Mouse (Mus musculus) adrenal gland, postnatal 10 days (tissue): ENCODE results near the gene Fam13a. TPM values are rescaled to one million over a fixed set of nuclear protein-coding genes. Genes with fewer than 3 reads are reported as not detected.

Experiments used
- DNase-seq: peaks from one replicate; pipeline ENCODE4 v3.0.0; 2021; ENCODE audit warnings: mixed read lengths
- long read RNA-seq, 2 experiments: library from polyadenylated mRNA; stranded (forward); transcript quantifications; one replicate each; pipeline ENCODE4 v2.0.0; 2021
- total RNA-seq, 2 experiments: library from RNA; stranded (reverse); gene quantifications; 2 replicates each; pipeline ENCODE4 v1.2.3; 2021

The Fam13a gene
- 100 to 1,000 TPM; 110 to 111 TPM for total RNA-seq
- long read RNA-seq, experiment 1, full-length matches to known transcripts: 7 of 38 reads
- long read RNA-seq, experiment 1, partial matches to known transcripts: 20 of 38 reads
- long read RNA-seq, experiment 1, other reads (novel, unspliced or antisense): 11 of 38 reads
- long read RNA-seq, experiment 2, full-length matches to known transcripts: 16 of 24 reads
- long read RNA-seq, experiment 2, partial matches to known transcripts: 1 of 24 reads
- long read RNA-seq, experiment 2, other reads (novel, unspliced or antisense): 7 of 24 reads

- DNase-seq: peak; percentile 88
Observed at GRCm38 (mm10) chr6:59024164-59024724, at the start of gene Fam13a. TSS of gene Fam13a (minus strand) at chr6:59024549.

GRCm38 (mm10) chr6:59072096-59073060, 48.0 kb upstream of the Fam13a start:
- DNase-seq: peak; percentile 59

- peak; percentile 41 for DNase-seq
Observed at GRCm38 (mm10) chr6:59071691-59072090, 47.3 kb upstream of the Fam13a start.

GRCm38 (mm10) chr6:59068187-59068586, 43.8 kb upstream of the Fam13a start:
- DNase-seq: peak; percentile 35

- DNase-seq: no peak
Observed at GRCm38 (mm10) chr6:59064440-59064839, 40.1 kb upstream of the Fam13a start.

- DNase-seq: no peak
Observed at GRCm38 (mm10) chr6:59053232-59053631, 28.9 kb upstream of the Fam13a start.

GRCm38 (mm10) chr6:59039719-59040118, 15.4 kb upstream of the Fam13a start:
- no peak for DNase-seq

GRCm38 (mm10) chr6:59032748-59033147, 8.4 kb upstream of the Fam13a start:
- DNase-seq: peak; percentile 32

GRCm38 (mm10) chr6:59031539-59031938, 7.2 kb upstream of the Fam13a start:
- DNase-seq: no peak

- no peak for DNase-seq
Observed at GRCm38 (mm10) chr6:59030667-59031066, 6.3 kb upstream of the Fam13a start.

GRCm38 (mm10) chr6:59030037-59030436, 5.7 kb upstream of the Fam13a start:
- DNase-seq: no peak

GRCm38 (mm10) chr6:59028871-59029270, 4.5 kb upstream of the Fam13a start:
- DNase-seq: no peak

GRCm38 (mm10) chr6:59024806-59025205, 457 bp upstream of the Fam13a start:
- DNase-seq: no peak

GRCm38 (mm10) chr6:59023455-59024163, 740 bp downstream of the Fam13a start:
- DNase-seq: no peak

- no peak for DNase-seq
Observed at GRCm38 (mm10) chr6:59022621-59023020, 1.7 kb downstream of the Fam13a start.

GRCm38 (mm10) chr6:59020346-59020745, 4.0 kb downstream of the Fam13a start:
- peak; percentile 62 for DNase-seq

GRCm38 (mm10) chr6:59019847-59020246, 4.5 kb downstream of the Fam13a start:
- DNase-seq: no peak

- no peak for DNase-seq
Observed at GRCm38 (mm10) chr6:59016336-59016832, 8.0 kb downstream of the Fam13a start.

- no peak for DNase-seq
Observed at GRCm38 (mm10) chr6:59014760-59015159, 9.6 kb downstream of the Fam13a start.

- no peak for DNase-seq
Observed at GRCm38 (mm10) chr6:59014088-59014759, 10.1 kb downstream of the Fam13a start.

GRCm38 (mm10) chr6:59010792-59011191, 13.6 kb downstream of the Fam13a start:
- DNase-seq: no peak
